Mouse (Mus musculus) subcutaneous adipose tissue, adult 2 months (tissue): ENCODE data around the gene Ccr4. TPM values are rescaled to one million over a fixed set of nuclear protein-coding genes. Genes with fewer than 3 reads are reported as not detected.

Experiments used
- polyA plus RNA-seq: library from polyadenylated mRNA; depleted of rRNA; stranded (reverse); fragments of >200 nt; gene quantifications from 2 replicates; pipeline ENCODE4 v1.2.3, GENCODE M21; 2012; ENCODE audit warnings: low replicate concordance; rRNA removed

The Ccr4 gene
- 0.27 and 0.30 TPM in 2 replicates for polyA plus RNA-seq

GRCm38 (mm10) chr9:114504816-114505215 lies at the start of gene Ccr4:
Gene Ccr4 (minus strand): TSS chr9:114504916.

GRCm38 (mm10) chr9:114515364-114515763 lies 10.6 kb upstream of the Ccr4 start, which contains the start of gene C130032M10Rik:
Gene C130032M10Rik (plus strand): TSS chr9:114515697.

Other genes with a start within 250 kb of the Ccr4 start
- not detected in 2 replicates for gene Bcl2a1c, start 174.8 kb downstream of the Ccr4 start, polyA plus RNA-seq
- gene Crtap, start 114.2 kb downstream of the Ccr4 start, polyA plus RNA-seq: 180 and 243 TPM in 2 replicates
- gene Glb1, start 103.8 kb downstream of the Ccr4 start, polyA plus RNA-seq: 54.0 and 60.9 TPM in 2 replicates
- 5.5 and 11.2 TPM in 2 replicates for gene Tmppe, start 103.8 kb downstream of the Ccr4 start, polyA plus RNA-seq
- not detected in 2 replicates for gene C130032M10Rik, start 10.8 kb upstream of the Ccr4 start, polyA plus RNA-seq
- 0.01 TPM in 1 of 2 replicates, not detected in the other for gene Trim71, start 59.5 kb upstream of the Ccr4 start, polyA plus RNA-seq
- gene Cnot10, start 135.3 kb upstream of the Ccr4 start, polyA plus RNA-seq: 23.9 and 39.2 TPM in 2 replicates
- gene Dync1li1, start 183.9 kb upstream of the Ccr4 start, polyA plus RNA-seq: 17.5 and 22.6 TPM in 2 replicates
- 44.8 and 62.3 TPM in 2 replicates for gene Cmtm6, start 226.2 kb upstream of the Ccr4 start, polyA plus RNA-seq